Mouse (Mus musculus): ENCODE data around the gene Card14. TPM values are rescaled to one million over a fixed set of nuclear protein-coding genes. Genes with fewer than 3 reads are reported as not detected.
A peak's percentile ranks its signal among the peaks of the same experiment; 100 is the strongest.

The Card14 gene
- polyA plus RNA-seq, 1 experiment from 2014 or later = 0.33 TPM

GRCm38 (mm10) chr11:119339637-119340036, 32.1 kb downstream of the Card14 start:
- Histone ChIP-seq H3K27me3 (replicated peaks) (peaks cover 4% of the 10 kb centered on the region; the same call in 1 of the 2 replicates), H3K9me3 (replicated peaks) (no peaks in the 10 kb centered on the region), H3K36me3 (no peaks in the 10 kb centered on the region), H3K4me3 (replicated peaks) (no peak overlapping the region), H3K4me1 (0 out of 2 replicates have a peak, but pooled peaks cover 2% of the 10 kb centered on the region), H3K9ac (replicated peaks) (no peak overlapping the region), H3K4me2 (no peak overlapping the region), H3K27ac (replicated peaks) (no peak overlapping the region)
- WGBS = 12% methylated on average over 5 of the region's 5 CpGs
- no peak for ATAC-seq (ENCODE audit: low FRiP score)

GRCm38 (mm10) chr11:119344178-119344577, 36.6 kb downstream of the Card14 start:
- Histone ChIP-seq H3K9ac (replicated peaks) (no peak overlapping the region), H3K9me3 (replicated peaks) (no peaks in the 10 kb centered on the region), H3K4me1 (0 out of 2 replicates have a peak, but pooled peaks cover 2% of the 10 kb centered on the region), H3K27ac (replicated peaks) (no peak overlapping the region), H3K27me3 (replicated peaks) (no peaks in the 10 kb centered on the region), H3K4me3 (replicated peaks) (no peak overlapping the region), H3K4me2 (no peak overlapping the region), H3K36me3 (no peaks in the 10 kb centered on the region)
- WGBS = 87% methylated on average over 8 of the region's 8 CpGs
- no peak for ATAC-seq (ENCODE audit: low FRiP score)

GRCm38 (mm10) chr11:119344865-119345264, 37.3 kb downstream of the Card14 start:
- Histone ChIP-seq H3K9ac (replicated peaks) (no peak overlapping the region), H3K27ac (replicated peaks) (no peak overlapping the region), H3K36me3 (no peaks in the 10 kb centered on the region), H3K9me3 (replicated peaks) (no peaks in the 10 kb centered on the region), H3K4me3 (replicated peaks) (no peak overlapping the region), H3K27me3 (replicated peaks) (no peaks in the 10 kb centered on the region), H3K4me2 (no peak overlapping the region), H3K4me1 (0 out of 2 replicates have a peak, but pooled peaks cover 2% of the 10 kb centered on the region)
- ATAC-seq (ENCODE audit: low FRiP score) = no peak
- WGBS = 74% methylated on average over 6 of the region's 6 CpGs

GRCm38 (mm10) chr11:119347125-119347524, 39.6 kb downstream of the Card14 start:
- 92% methylated on average over 4 of the region's 4 CpGs for WGBS
- H3K27ac ChIP-seq (replicated peaks) = no peak overlapping the region

GRCm38 (mm10) chr11:119352113-119352512, 44.5 kb downstream of the Card14 start:
- H3K27ac ChIP-seq (replicated peaks) = no peak overlapping the region
- ATAC-seq (ENCODE audit: low FRiP score) = no peak

More at GRCm38 (mm10) chr11:119347125-119347524, 39.6 kb downstream of the Card14 start:
- Histone ChIP-seq H3K4me1 (no peaks in the 10 kb centered on the region), H3K4me2 (no peak overlapping the region), H3K9ac (replicated peaks) (no peak overlapping the region), H3K9me3 (replicated peaks) (no peaks in the 10 kb centered on the region), H3K27me3 (replicated peaks) (no peaks in the 10 kb centered on the region), H3K36me3 (no peaks in the 10 kb centered on the region), H3K4me3 (replicated peaks) (no peak overlapping the region)
- ATAC-seq (ENCODE audit: low FRiP score) = no peak

GRCm38 (mm10) chr11:119353946-119354345, 46.4 kb downstream of the Card14 start:
- WGBS = 92% methylated on average over 4 of the region's 4 CpGs
- Histone ChIP-seq H3K4me3 (replicated peaks) (no peak overlapping the region), H3K9ac (replicated peaks) (no peak overlapping the region), H3K4me1 (peaks cover 15% of the 10 kb centered on the region), H3K27ac (replicated peaks) (no peak overlapping the region), H3K36me3 (no peaks in the 10 kb centered on the region), H3K9me3 (replicated peaks) (no peaks in the 10 kb centered on the region), H3K4me2 (no peak overlapping the region), H3K27me3 (replicated peaks) (0 out of 2 replicates have a peak, but pooled peaks cover 2% of the 10 kb centered on the region)
- no peak for ATAC-seq (ENCODE audit: low FRiP score)

More at GRCm38 (mm10) chr11:119352113-119352512, 44.5 kb downstream of the Card14 start:
- Histone ChIP-seq H3K36me3 (no peaks in the 10 kb centered on the region), H3K4me2 (no peak overlapping the region), H3K9ac (replicated peaks) (no peak overlapping the region), H3K4me3 (replicated peaks) (no peak overlapping the region), H3K27me3 (replicated peaks) (0 out of 2 replicates have a peak, but pooled peaks cover 2% of the 10 kb centered on the region), H3K9me3 (replicated peaks) (no peaks in the 10 kb centered on the region), H3K4me1 (peaks cover 15% of the 10 kb centered on the region)
- 85% methylated on average over 7 of the region's 7 CpGs for WGBS

- Histone ChIP-seq H3K4me2 (peak overlapping the region; percentile 84), H3K36me3 (no peaks in the 10 kb centered on the region), H3K9me3 (replicated peaks) (no peaks in the 10 kb centered on the region), H3K27ac (replicated peaks) (peak overlapping the region; percentile 48), H3K27me3 (replicated peaks) (0 out of 2 replicates have a peak, but pooled peaks cover 2% of the 10 kb centered on the region), H3K4me1 (peaks cover 15% of the 10 kb centered on the region), H3K4me3 (replicated peaks) (peak overlapping the region; percentile 55), H3K9ac (replicated peaks) (peak overlapping the region; percentile 56)
- 8% methylated on average over 23 of the region's 23 CpGs for WGBS
- no peak for ATAC-seq (ENCODE audit: low FRiP score)
Measured at GRCm38 (mm10) chr11:119354798-119355442, 47.4 kb downstream of the Card14 start.

- peak; percentile 90 for ATAC-seq (ENCODE audit: low FRiP score)
- 3% methylated on average over 40 of the region's 40 CpGs for WGBS
Measured at GRCm38 (mm10) chr11:119355443-119356385, 48.1 kb downstream of the Card14 start, which contains the start of the genes Sgsh and Slc26a11. TSS of gene Sgsh (minus strand) at chr11:119355536. TSS of gene Slc26a11 (plus strand) at chr11:119355557.

GRCm38 (mm10) chr11:119359089-119359488, 51.5 kb downstream of the Card14 start:
- H3K9me3 ChIP-seq (replicated peaks) = no peaks in the 10 kb centered on the region
- H3K4me1 ChIP-seq = peaks cover 23% of the 10 kb centered on the region
- H3K27ac ChIP-seq (replicated peaks) = no peak overlapping the region
- ATAC-seq (ENCODE audit: low FRiP score) = no peak
- H3K4me3 ChIP-seq (replicated peaks) = no peak overlapping the region
- no peaks in the 10 kb centered on the region for H3K36me3 ChIP-seq
- 96% methylated on average over 10 of the region's 10 CpGs for WGBS
- H3K4me2 ChIP-seq = no peak overlapping the region
- H3K9ac ChIP-seq (replicated peaks) = no peak overlapping the region
- H3K27me3 ChIP-seq (replicated peaks) = 0 out of 2 replicates have a peak, but pooled peaks cover 2% of the 10 kb centered on the region

More at GRCm38 (mm10) chr11:119355443-119356385, 48.1 kb downstream of the Card14 start, which contains the start of the genes Sgsh and Slc26a11:
- Histone ChIP-seq H3K9me3 (replicated peaks) (no peaks in the 10 kb centered on the region), H3K4me1 (peaks cover 15% of the 10 kb centered on the region), H3K36me3 (no peaks in the 10 kb centered on the region), H3K27ac (replicated peaks) (peak within 1 kb of the TSS; percentile 48), H3K9ac (replicated peaks) (peak within 1 kb of the TSS; percentile 56), H3K4me3 (replicated peaks) (peak within 1 kb of the TSS; percentile 55), H3K27me3 (replicated peaks) (0 out of 2 replicates have a peak, but pooled peaks cover 2% of the 10 kb centered on the region), H3K4me2 (peak within 1 kb of the TSS; percentile 84)

GRCm38 (mm10) chr11:119362769-119363533, 55.4 kb downstream of the Card14 start:
- H3K4me1 ChIP-seq = peaks cover 8% of the 10 kb centered on the region
- peak overlapping the region; percentile 52 for H3K4me2 ChIP-seq
- H3K36me3 ChIP-seq = no peaks in the 10 kb centered on the region
- peak; percentile 41 for ATAC-seq (ENCODE audit: low FRiP score)
- no peak overlapping the region for H3K27ac ChIP-seq (replicated peaks)
- 16% methylated on average over 10 of the region's 11 CpGs for WGBS
- H3K4me3 ChIP-seq (replicated peaks) = peak overlapping the region; percentile 25
- no peaks in the 10 kb centered on the region for H3K27me3 ChIP-seq (replicated peaks)
- no peaks in the 10 kb centered on the region for H3K9me3 ChIP-seq (replicated peaks)
- H3K9ac ChIP-seq (replicated peaks) = no peak overlapping the region
